Mouse (Mus musculus) liver, embryonic 14.5 days (tissue): ENCODE data around the gene Zdhhc1. TPM values are rescaled to one million over a fixed set of nuclear protein-coding genes. Genes with fewer than 3 reads are reported as not detected.

Source experiments
- ATAC-seq: fragments of 200-750 bp; cut with Nextera tagmentation; 2 replicates; pipeline ENCODE4 v1.8.0; 2017; ENCODE audit warnings: moderate number of reproducible peaks, mild to moderate bottlenecking, moderate library complexity; ENCODE audit not compliant: insufficient read depth
- DNase-seq, 3 experiments: peaks; one replicate each; pipeline ENCODE4 v3.0.0-alpha.2; 2012 to 2013; ENCODE audit warnings: low read depth in 3 of 3, low spot score in 3 of 3
- H3K27ac ChIP-seq: fragments of 300-500 bp; sonication (generic); 2 replicates; pipeline ENCODE4 v1.5.1; 2014; ENCODE audit warnings: moderate library complexity, mild to moderate bottlenecking, control low read depth, inconsistent platforms
- H3K27me3 ChIP-seq: fragments of 300-500 bp; sonication (generic); 2 replicates; pipeline ENCODE4 v1.6.1; 2014; ENCODE audit warnings: mild to moderate bottlenecking, low read length, moderate library complexity; ENCODE audit not compliant: control insufficient read depth, insufficient read depth
- H3K36me3 ChIP-seq: fragments of 300-500 bp; sonication (generic); replicated peaks from 2 replicates; pipeline ENCODE4 v1.6.1; 2014; ENCODE audit warnings: low read depth; ENCODE audit not compliant: control insufficient read depth, insufficient read depth
- H3K4me1 ChIP-seq, 2 experiments: fragments of 200-500 bp in 1 of 2; fragments of 300-500 bp in 1 of 2; sonication (generic) in 1 of 2; replicated peaks; 2 replicates each; pipeline ENCODE4 v1.6.1; 2012 to 2014; ENCODE audit warnings: antibody characterized with exemption in 1 of 2, inconsistent platforms in 1 of 2, low read length in 1 of 2; ENCODE audit not compliant: control insufficient read depth in 2 of 2, insufficient read depth in 2 of 2
- H3K4me2 ChIP-seq: fragments of 300-500 bp; sonication (generic); 2 replicates; pipeline ENCODE4 v1.6.1; 2014; ENCODE audit warnings: low read depth, mild to moderate bottlenecking, control low read depth, moderate library complexity
- H3K4me3 ChIP-seq, 2 experiments: fragments of 200-500 bp in 1 of 2; fragments of 300-500 bp in 1 of 2; sonication (generic) in 1 of 2; 2 replicates each; pipeline ENCODE4 v1.5.1; 2012 to 2014; ENCODE audit warnings: low read depth in 2 of 2, low read length in 2 of 2, mild to moderate bottlenecking in 2 of 2, control low read depth in 1 of 2, inconsistent platforms in 1 of 2, moderate library complexity in 1 of 2; ENCODE audit not compliant: insufficient read depth in 1 of 2
- H3K9ac ChIP-seq: fragments of 300-500 bp; sonication (generic); replicated peaks from 2 replicates; pipeline ENCODE4 v1.6.1; 2014; ENCODE audit warnings: mild to moderate bottlenecking, control low read depth, moderate library complexity
- H3K9me3 ChIP-seq: fragments of 300-500 bp; sonication (generic); 2 replicates; pipeline ENCODE4 v1.6.1; 2016; ENCODE audit warnings: low read length, mixed read lengths; ENCODE audit not compliant: control insufficient read depth
- CTCF ChIP-seq: IDR thresholded peaks from 2 replicates; pipeline ENCODE4 v1.5.1; 2016; ENCODE audit warnings: antibody characterized with exemption, low read depth, control low read depth
- EP300 ChIP-seq: IDR thresholded peaks from 2 replicates; pipeline ENCODE4 v1.6.1; 2016; ENCODE audit warnings: antibody characterized with exemption, low read depth
- WGBS: fragments of 180-500 bp; shearing (Covaris S2); extraction: QIAGEN DNeasy Blood & Tissue Kit; methylation state at CpG from one replicate; pipeline ENCODE4 v1.1.7; 2014; ENCODE audit not compliant: insufficient replicate concordance; 5-methylcytosine and 5-hydroxymethylcytosine counted together
- polyA plus RNA-seq, 2 experiments: library from polyadenylated mRNA; depleted of rRNA in 1 of 2; stranded (reverse) in 1 of 2; unstranded in 1 of 2; fragments of >200 nt; fragmentation: Nextera tagmentation in 1 of 2; extraction: Ambion mirVana in 1 of 2; gene quantifications; 2 replicates each; pipeline versions ENCODE4 v1.2.1 to v1.2.3; 2012 to 2014

The Zdhhc1 gene
- polyA plus RNA-seq, 2 experiments, result 0.90 to 2.2 TPM

DNA sequence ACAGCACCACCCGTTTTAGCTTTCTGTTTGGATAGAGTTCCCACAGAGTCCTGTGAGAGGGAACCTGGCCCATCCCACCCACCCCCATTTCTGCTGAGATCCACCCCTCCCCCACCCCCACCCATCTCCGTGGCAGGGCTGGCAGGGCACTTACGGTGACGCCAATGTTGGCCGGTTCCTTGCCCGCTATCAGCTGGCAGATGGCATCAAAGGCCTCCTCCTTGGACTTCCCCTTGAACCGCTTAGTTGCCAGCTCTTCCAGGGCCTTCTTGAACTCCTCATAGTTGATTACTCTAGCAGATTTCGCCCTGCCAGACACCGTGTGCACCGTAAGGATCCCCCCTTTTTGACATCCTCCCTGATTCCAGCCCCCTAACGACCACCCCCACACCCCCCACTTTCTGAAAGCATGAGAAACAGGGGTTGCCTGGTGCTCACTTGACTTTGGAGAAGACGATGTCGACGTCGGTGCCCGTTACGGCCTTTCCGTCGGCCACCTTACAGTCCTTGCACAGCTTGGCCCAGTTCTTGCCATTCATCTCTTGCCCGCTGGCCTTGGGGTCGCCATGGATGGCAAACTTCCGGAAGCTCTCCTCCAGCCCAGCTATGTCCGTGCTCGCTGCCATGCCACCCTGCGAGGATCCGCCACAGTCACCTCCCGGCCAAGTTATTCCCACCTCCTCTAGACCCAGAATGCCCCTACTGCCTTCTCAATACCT is 28.5 kb downstream of the Zdhhc1 start:
- Histone ChIP-seq H3K4me3 (no peak overlapping the region), H3K27ac (no peak overlapping the region), H3K4me2 (no peak overlapping the region), H3K4me1 (peaks cover 16 to 21% of the 10 kb centered on the region in 2 experiments), H3K9ac (no peak overlapping the region), H3K36me3 (no peaks in the 10 kb centered on the region), H3K9me3 (no peaks in the 10 kb centered on the region), H3K27me3 (peaks cover 28% of the 10 kb centered on the region)
- no peak for DNase-seq
- no peak for ATAC-seq
- TF ChIP-seq CTCF (no peak), EP300 (no peak)
- WGBS, result 77% methylated on average over 27 of the region's 27 CpGs

GRCm38 (mm10) chr8:105467396-105467985 is 29.2 kb downstream of the Zdhhc1 start:
- Histone ChIP-seq H3K4me3 (no peak overlapping the region), H3K27ac (no peak overlapping the region), H3K27me3 (peaks cover 21% of the 10 kb centered on the region), H3K9ac (no peak overlapping the region), H3K4me2 (no peak overlapping the region), H3K9me3 (no peaks in the 10 kb centered on the region), H3K4me1 (peaks cover 16 to 21% of the 10 kb centered on the region in 2 experiments), H3K36me3 (no peaks in the 10 kb centered on the region)
- ATAC-seq (no peak), DNase-seq (no peak)
- 84% methylated on average over 10 of the region's 10 CpGs for WGBS
- no peak for TF ChIP-seq EP300

DNA sequence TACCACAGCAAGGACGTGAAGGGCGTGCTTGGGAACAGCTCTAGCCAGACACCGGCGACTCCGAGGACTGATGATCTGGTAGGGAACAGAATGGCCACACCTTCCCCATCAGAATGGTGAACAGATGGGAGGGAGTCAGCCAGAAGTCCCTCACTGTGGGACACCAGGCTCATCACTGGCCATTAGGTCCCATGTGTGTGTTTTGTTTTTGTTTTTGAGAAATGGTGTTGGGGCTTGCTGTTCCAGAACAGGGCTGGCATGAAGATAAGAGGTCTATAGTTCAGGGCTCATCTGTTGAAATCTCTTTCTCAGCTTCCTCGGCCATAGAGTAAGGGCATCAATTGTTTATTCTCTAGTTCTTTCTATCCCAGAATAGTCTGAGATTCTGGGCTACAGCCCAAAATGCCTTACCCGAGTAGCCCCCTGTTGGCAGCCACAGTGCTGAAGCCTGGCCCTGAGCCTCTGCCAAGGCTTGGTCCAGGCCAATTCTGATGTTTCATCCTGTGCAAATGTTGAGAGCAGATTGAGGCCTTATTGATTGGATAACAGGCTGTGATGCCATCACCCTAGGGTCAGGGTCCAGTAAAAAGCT is 29.9 kb downstream of the Zdhhc1 start:
- peaks cover 16 to 21% of the 10 kb centered on the region in 2 experiments for H3K4me1 ChIP-seq
- 70% methylated on average over 7 of the region's 7 CpGs for WGBS
- DNase-seq (no peak), ATAC-seq (no peak)
- H3K4me3 ChIP-seq, result no peak overlapping the region
- H3K4me2 ChIP-seq, result no peak overlapping the region
- H3K9ac ChIP-seq, result no peak overlapping the region
- H3K27ac ChIP-seq, result no peak overlapping the region
- no peaks in the 10 kb centered on the region for H3K36me3 ChIP-seq
- no peaks in the 10 kb centered on the region for H3K9me3 ChIP-seq
- peaks cover 14% of the 10 kb centered on the region for H3K27me3 ChIP-seq
- TF ChIP-seq CTCF, result no peak
- TF ChIP-seq EP300, result no peak

DNA sequence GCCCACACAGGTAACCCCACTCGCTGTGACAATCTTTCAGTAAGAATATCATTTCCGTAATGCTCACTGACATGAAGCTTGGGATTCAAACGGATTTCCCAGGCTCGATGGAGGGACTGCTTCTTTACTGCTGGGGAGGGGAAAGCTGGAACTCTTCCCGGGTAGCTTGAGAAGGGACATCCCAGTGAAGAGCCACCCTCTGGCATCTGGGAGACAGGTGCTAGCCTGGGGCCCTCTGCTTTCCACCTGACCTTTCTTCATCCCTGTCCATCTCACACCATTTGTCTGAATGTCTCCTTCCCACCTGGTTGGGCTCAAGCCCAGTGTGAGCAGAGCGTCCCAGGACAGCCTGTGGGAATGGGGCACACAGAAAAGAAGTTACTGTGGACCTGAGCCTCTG is 30.5 kb downstream of the Zdhhc1 start:
- H3K9ac ChIP-seq, result no peak overlapping the region
- peaks cover 16 to 17% of the 10 kb centered on the region in 2 experiments for H3K4me1 ChIP-seq
- ATAC-seq, result no peak
- no peak overlapping the region for H3K4me2 ChIP-seq
- TF ChIP-seq EP300, result no peak
- TF ChIP-seq CTCF, result no peak
- no peak overlapping the region for H3K4me3 ChIP-seq
- DNase-seq, result no peak
- peaks cover 10% of the 10 kb centered on the region for H3K27me3 ChIP-seq
- H3K27ac ChIP-seq, result no peak overlapping the region
- 68% methylated on average over 6 of the region's 6 CpGs for WGBS
- no peaks in the 10 kb centered on the region for H3K36me3 ChIP-seq
- no peaks in the 10 kb centered on the region for H3K9me3 ChIP-seq

- no peaks in the 10 kb centered on the region; the same call in 1 of the 2 replicates for H3K27me3 ChIP-seq
- WGBS, result 69% methylated on average over 7 of the region's 7 CpGs
- no peak for ATAC-seq
- no peak overlapping the region for H3K4me2 ChIP-seq
- TF ChIP-seq EP300 (no peak), CTCF (no peak)
- H3K36me3 ChIP-seq, result no peaks in the 10 kb centered on the region
- H3K9me3 ChIP-seq, result no peaks in the 10 kb centered on the region
- no peak overlapping the region for H3K4me3 ChIP-seq
- no peak overlapping the region for H3K27ac ChIP-seq
- peaks cover 2 to 5% of the 10 kb centered on the region in 2 experiments for H3K4me1 ChIP-seq
- no peak for DNase-seq
- H3K9ac ChIP-seq, result no peak overlapping the region
These were observed 32.1 kb downstream of the Zdhhc1 start for GRCm38 (mm10) chr8:105464595-105464994.
